Mouse (Mus musculus): ENCODE data around the gene Evi5.
A peak's percentile ranks its signal among the peaks of the same experiment; 100 is the strongest.
"Not testable (repeated sequence)": the region's sequence is repeated elsewhere in the genome, so short reads cannot be mapped to it uniquely, and the experiment has no call there.

The Evi5 gene

GRCm38 (mm10) chr5:107874561-107875260, at the start of gene Evi5:
Evi5 (minus strand) TSS chr5:107875107.
- no peak for DNase-seq (ENCODE audit: low spot score)

GRCm38 (mm10) chr5:107924564-107924963, 49.7 kb upstream of the Evi5 start:
- DNase-seq (ENCODE audit: low spot score), result no peak

GRCm38 (mm10) chr5:107922836-107923235, 47.9 kb upstream of the Evi5 start:
- no peak for DNase-seq (ENCODE audit: low spot score)

- peak; percentile 19 for DNase-seq (ENCODE audit: low spot score)
These were observed 46.7 kb upstream of the Evi5 start for GRCm38 (mm10) chr5:107921400-107922252.

GRCm38 (mm10) chr5:107915280-107915679, 40.4 kb upstream of the Evi5 start:
- DNase-seq (ENCODE audit: low spot score), result no peak

GRCm38 (mm10) chr5:107911012-107911411, 36.1 kb upstream of the Evi5 start:
- DNase-seq (ENCODE audit: low spot score), result no peak

- DNase-seq (ENCODE audit: low spot score), result no peak
These were observed 35.2 kb upstream of the Evi5 start for GRCm38 (mm10) chr5:107910084-107910616.

- DNase-seq (ENCODE audit: low spot score), result no peak
These were observed 34.8 kb upstream of the Evi5 start for GRCm38 (mm10) chr5:107909668-107910067.

- DNase-seq (ENCODE audit: low spot score), result no peak
These were observed 33.7 kb upstream of the Evi5 start for GRCm38 (mm10) chr5:107908514-107909110.

GRCm38 (mm10) chr5:107904325-107904724, 29.4 kb upstream of the Evi5 start:
- no peak for DNase-seq (ENCODE audit: low spot score)

- no peak for DNase-seq (ENCODE audit: low spot score)
These were observed 26.2 kb upstream of the Evi5 start for GRCm38 (mm10) chr5:107901014-107901615.

- DNase-seq (ENCODE audit: low spot score), result peak; percentile 98
These were observed 25.5 kb upstream of the Evi5 start, which contains the start of gene Rpl5 for GRCm38 (mm10) chr5:107900206-107901013. Rpl5 (plus strand) TSS chr5:107900502.

GRCm38 (mm10) chr5:107896265-107896664, 21.4 kb upstream of the Evi5 start:
- no peak for DNase-seq (ENCODE audit: low spot score)

GRCm38 (mm10) chr5:107894676-107895075, 19.8 kb upstream of the Evi5 start:
- DNase-seq (ENCODE audit: low spot score), result no peak

- DNase-seq (ENCODE audit: low spot score), result not testable (repeated sequence)
These were observed 16.6 kb upstream of the Evi5 start for GRCm38 (mm10) chr5:107891515-107891914.

- no peak for DNase-seq (ENCODE audit: low spot score)
These were observed 15.3 kb upstream of the Evi5 start for GRCm38 (mm10) chr5:107889994-107890888.

GRCm38 (mm10) chr5:107880710-107881109, 5.8 kb upstream of the Evi5 start:
- no peak for DNase-seq (ENCODE audit: low spot score)

GRCm38 (mm10) chr5:107877053-107877452, 2.1 kb upstream of the Evi5 start:
- DNase-seq (ENCODE audit: low spot score), result no peak

GRCm38 (mm10) chr5:107875261-107875611, 329 bp upstream of the Evi5 start:
- no peak for DNase-seq (ENCODE audit: low spot score)

- no peak for DNase-seq (ENCODE audit: low spot score)
These were observed 1.0 kb downstream of the Evi5 start for GRCm38 (mm10) chr5:107873886-107874302.
